Mouse (Mus musculus) forebrain, embryonic 14.5 days (tissue): ENCODE measurements around the gene Mast1. TPM values are rescaled to one million over a fixed set of nuclear protein-coding genes. Genes with fewer than 3 reads are reported as not detected.

Experiments
- ATAC-seq: fragments of 200-750 bp; cut with Nextera tagmentation; 2 replicates; pipeline ENCODE4 v1.8.0; 2017; ENCODE audit warnings: mild to moderate bottlenecking, moderate library complexity
- DNase-seq: peaks from one replicate; pipeline ENCODE4 v3.0.0-alpha.2; 2015; ENCODE audit warnings: low spot score
- H3K27ac ChIP-seq: fragments of 300-500 bp; sonication (generic); 2 replicates; pipeline ENCODE4 v1.5.1; 2014; ENCODE audit warnings: low read depth, mild to moderate bottlenecking, control low read depth, low read length, moderate library complexity
- H3K27me3 ChIP-seq: fragments of 300-500 bp; sonication (generic); replicated peaks from 2 replicates; pipeline ENCODE4 v1.6.1; 2014; ENCODE audit warnings: low read length, control low read depth, mixed read lengths; ENCODE audit not compliant: control insufficient read depth, insufficient read depth
- H3K36me3 ChIP-seq: fragments of 300-500 bp; sonication (generic); 2 replicates; pipeline ENCODE4 v1.6.1; 2014; ENCODE audit warnings: low read length, control low read depth; ENCODE audit not compliant: control insufficient read depth, insufficient read depth
- H3K4me1 ChIP-seq: fragments of 300-500 bp; sonication (generic); 2 replicates; pipeline ENCODE4 v1.6.1; 2014; ENCODE audit warnings: antibody characterized with exemption, low read length, control low read depth; ENCODE audit not compliant: control insufficient read depth, insufficient read depth
- H3K4me2 ChIP-seq: fragments of 300-500 bp; sonication (generic); 2 replicates; pipeline ENCODE4 v1.6.1; 2014; ENCODE audit warnings: mild to moderate bottlenecking, control low read depth, low read length
- H3K4me3 ChIP-seq: fragments of 300-500 bp; sonication (generic); 2 replicates; pipeline ENCODE4 v1.5.1; 2014; ENCODE audit warnings: low read depth, low read length, control low read depth
- H3K9ac ChIP-seq: fragments of 300-500 bp; sonication (generic); 2 replicates; pipeline ENCODE4 v1.6.1; 2014; ENCODE audit warnings: mild to moderate bottlenecking, low read length, control low read depth, moderate library complexity
- H3K9me3 ChIP-seq: fragments of 300-500 bp; sonication (generic); replicated peaks from 2 replicates; pipeline ENCODE4 v1.6.1; 2016; ENCODE audit warnings: low read length, control low read depth, mixed read lengths; ENCODE audit not compliant: control insufficient read depth
- WGBS: fragments of 180-500 bp; shearing (Covaris S2); extraction: QIAGEN DNeasy Blood & Tissue Kit; methylation state at CpG from one replicate; pipeline ENCODE4 v1.1.7; 2014; 5-methylcytosine and 5-hydroxymethylcytosine counted together
- polyA plus RNA-seq: library from polyadenylated mRNA; unstranded; fragments of >200 nt; fragmentation: Nextera tagmentation; extraction: Ambion mirVana; gene quantifications from 2 replicates; pipeline ENCODE4 v1.2.1, GENCODE M21; 2014

Gene Mast1
- polyA plus RNA-seq, 1 experiment from 2014 or later: 24.5 TPM

DNA sequence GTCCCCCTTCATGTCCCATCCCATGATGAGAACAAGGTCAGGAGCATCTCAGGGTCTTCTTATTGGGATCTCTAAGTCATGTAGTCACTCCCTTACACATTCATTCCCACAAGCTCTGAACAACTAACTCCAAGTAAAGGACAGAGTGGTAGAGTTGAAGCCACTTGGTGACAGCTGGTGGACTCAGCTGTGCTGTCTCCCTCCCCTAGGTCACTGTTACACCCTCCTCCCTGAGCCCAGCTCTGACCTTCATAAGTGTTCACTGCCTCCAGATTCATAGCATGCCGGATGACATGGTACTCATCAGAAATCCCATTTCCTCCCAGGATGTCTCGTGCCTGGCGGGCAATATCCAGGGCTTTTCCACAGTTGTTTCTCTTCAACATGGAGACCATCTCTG, 48.9 kb downstream of the Mast1 start:
- ATAC-seq (no peak), DNase-seq (no peak)
- no peaks in the 10 kb centered on the region for H3K9me3 ChIP-seq
- peaks cover 6% of the 10 kb centered on the region for H3K4me1 ChIP-seq
- no peak overlapping the region for H3K4me2 ChIP-seq
- no peaks in the 10 kb centered on the region for H3K27me3 ChIP-seq
- peaks cover 44% of the 10 kb centered on the region for H3K36me3 ChIP-seq
- no peak overlapping the region for H3K4me3 ChIP-seq
- WGBS: 93% methylated on average over 3 of the region's 3 CpGs
- H3K9ac ChIP-seq: no peak overlapping the region
- H3K27ac ChIP-seq: no peak overlapping the region

DNA sequence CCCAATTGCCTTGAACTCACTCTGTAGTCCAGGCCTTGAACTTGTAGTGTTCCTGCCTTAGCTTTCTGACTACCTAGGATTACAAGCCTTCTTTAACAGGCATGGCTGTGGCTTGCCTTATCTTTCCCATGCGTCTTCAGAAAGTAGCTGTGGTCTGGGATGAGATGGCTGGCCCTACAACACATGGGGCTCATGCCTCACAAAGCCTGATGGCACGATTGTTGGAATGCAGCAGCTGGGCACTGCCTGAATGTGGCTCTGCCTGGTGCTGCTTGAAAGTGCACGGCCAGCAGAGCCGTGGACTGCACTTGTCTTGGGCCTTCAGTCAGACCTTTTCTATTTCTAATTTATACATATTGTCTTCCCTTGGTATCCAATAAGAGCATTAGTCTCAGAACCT, 52.4 kb downstream of the Mast1 start:
- Histone ChIP-seq H3K4me1 (no peaks in the 10 kb centered on the region), H3K9ac (no peak overlapping the region), H3K27me3 (no peaks in the 10 kb centered on the region), H3K27ac (no peak overlapping the region), H3K9me3 (no peaks in the 10 kb centered on the region), H3K4me2 (no peak overlapping the region), H3K4me3 (no peak overlapping the region), H3K36me3 (peaks cover 37% of the 10 kb centered on the region)
- ATAC-seq (no peak), DNase-seq (no peak)
- WGBS: 86% methylated on average over 4 of the region's 4 CpGs

DNA sequence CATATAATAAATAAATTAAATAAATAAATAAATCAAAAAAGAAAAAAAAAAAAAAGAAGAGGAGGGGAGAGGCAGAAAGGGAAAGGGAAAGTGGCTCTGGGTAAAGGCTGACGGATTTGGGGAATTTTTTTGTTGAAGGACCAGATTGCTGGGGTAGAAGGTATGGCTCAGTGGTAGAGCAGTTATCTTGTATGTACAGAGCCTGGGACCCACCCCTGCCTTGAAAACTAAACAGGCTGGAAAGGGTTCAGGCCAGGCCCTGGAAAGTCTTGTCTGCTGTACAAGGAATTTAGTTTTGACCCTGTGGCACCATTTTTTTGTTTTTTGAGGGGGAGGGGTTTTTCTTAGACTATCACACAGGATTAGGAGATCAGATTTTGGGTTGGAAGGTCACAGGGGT, 58.2 kb downstream of the Mast1 start:
- Histone ChIP-seq H3K4me1 (no peaks in the 10 kb centered on the region), H3K4me2 (no peak overlapping the region), H3K27me3 (no peaks in the 10 kb centered on the region), H3K4me3 (no peak overlapping the region), H3K9me3 (no peaks in the 10 kb centered on the region), H3K9ac (no peak overlapping the region), H3K36me3 (no peaks in the 10 kb centered on the region), H3K27ac (no peak overlapping the region)
- 93% methylated on average over 1 of the region's 1 CpGs for WGBS
- DNase-seq: no peak
- ATAC-seq: no peak

DNA sequence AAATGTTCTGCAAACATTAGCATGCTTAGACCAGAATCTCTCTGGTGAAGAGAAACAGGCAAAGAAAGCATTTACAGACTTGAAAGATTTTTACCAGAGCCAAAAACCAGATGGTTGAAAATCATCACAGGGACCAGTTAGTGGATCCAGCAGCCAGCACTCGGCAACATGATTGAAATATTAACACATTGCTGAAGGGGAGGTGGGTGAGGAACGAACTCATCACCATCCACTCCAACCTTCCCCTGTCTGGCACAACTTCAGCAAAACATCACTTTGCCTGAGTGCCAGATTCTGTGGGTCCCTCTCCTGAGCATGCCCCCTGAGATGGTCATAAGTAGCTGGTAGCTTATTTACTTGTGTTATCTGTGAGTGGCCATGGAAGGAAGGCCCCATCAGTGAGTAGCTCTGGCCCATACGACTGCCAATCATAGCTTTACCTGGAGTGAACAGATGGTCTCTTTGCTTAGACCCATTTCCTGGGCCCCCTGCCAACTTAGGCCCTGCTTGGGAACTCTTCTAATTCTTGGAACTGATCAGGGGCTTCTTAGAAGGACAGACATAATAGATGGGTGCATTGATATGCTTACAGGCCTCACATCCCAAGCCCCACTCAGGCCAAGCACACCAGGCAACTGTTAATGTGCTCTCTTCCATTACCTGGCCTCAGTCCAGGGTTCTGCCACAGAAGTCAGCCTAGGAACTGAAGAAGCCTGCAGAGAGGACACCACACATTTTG, 59.7 kb downstream of the Mast1 start:
- Histone ChIP-seq H3K36me3 (no peaks in the 10 kb centered on the region), H3K4me2 (no peak overlapping the region)

DNA sequence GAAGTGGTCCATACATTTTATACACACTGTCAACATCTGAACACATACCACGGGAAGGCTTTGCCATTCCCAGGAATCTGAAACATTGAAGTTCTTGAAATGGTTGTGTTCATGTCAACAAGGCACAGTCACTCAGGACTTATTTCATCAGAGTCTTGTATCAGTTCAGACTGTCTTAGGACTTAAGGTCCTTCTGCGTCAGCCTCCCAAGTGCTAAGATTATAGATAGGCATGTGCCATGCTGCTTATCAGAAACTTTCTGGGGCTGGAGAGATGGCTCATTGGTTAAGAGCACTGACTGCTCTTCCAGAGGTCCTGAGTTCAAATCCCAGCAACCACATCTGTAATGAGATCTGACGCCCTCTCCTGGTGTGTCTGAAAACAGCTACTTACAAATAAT, 62.8 kb downstream of the Mast1 start:
- no peak overlapping the region for H3K4me3 ChIP-seq
- no peak for DNase-seq
- no peak overlapping the region for H3K27ac ChIP-seq
- H3K36me3 ChIP-seq: peaks cover 11% of the 10 kb centered on the region
- no peak overlapping the region for H3K4me2 ChIP-seq
- no peaks in the 10 kb centered on the region for H3K9me3 ChIP-seq
- H3K9ac ChIP-seq: no peak overlapping the region
- WGBS: 94% methylated on average over 3 of the region's 3 CpGs
- H3K4me1 ChIP-seq: peaks cover 11% of the 10 kb centered on the region
- ATAC-seq: no peak
- no peaks in the 10 kb centered on the region for H3K27me3 ChIP-seq

More for the DNA sequence above, 59.7 kb downstream of the Mast1 start:
- peaks cover 5% of the 10 kb centered on the region for H3K4me1 ChIP-seq
- DNase-seq (peak; percentile 76), ATAC-seq (peak; percentile 82)
- H3K27me3 ChIP-seq: no peaks in the 10 kb centered on the region
- no peak overlapping the region for H3K4me3 ChIP-seq
- peak overlapping the region; percentile 75 for H3K27ac ChIP-seq
- H3K9me3 ChIP-seq: no peaks in the 10 kb centered on the region
- H3K9ac ChIP-seq: 0 out of 2 replicates have a peak overlapping the region, but pooled peaks have one; percentile 17
- 54% methylated on average over 3 of the region's 3 CpGs for WGBS

DNA sequence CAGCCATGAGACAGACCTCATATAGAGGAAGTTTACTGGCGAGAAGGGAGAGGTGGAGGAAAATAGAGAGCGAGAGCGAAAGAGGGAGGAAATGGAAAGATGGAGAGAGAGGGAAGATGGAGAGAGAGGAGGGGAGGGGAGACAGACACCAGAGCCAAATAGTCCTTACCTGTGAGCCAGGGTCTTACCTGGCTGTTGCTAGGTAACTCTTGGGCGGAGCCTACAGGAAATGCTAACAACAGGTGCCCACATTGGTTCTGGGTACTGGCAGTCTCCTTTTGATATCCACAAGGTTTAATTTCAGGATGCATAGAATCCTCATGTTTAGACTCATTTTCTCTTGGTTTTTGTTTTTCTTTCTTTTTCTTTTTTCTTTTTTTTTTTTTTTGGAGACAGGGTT, 64.1 kb downstream of the Mast1 start:
- 86% methylated on average over 4 of the region's 4 CpGs for WGBS
- no peak overlapping the region for H3K9ac ChIP-seq

DNA sequence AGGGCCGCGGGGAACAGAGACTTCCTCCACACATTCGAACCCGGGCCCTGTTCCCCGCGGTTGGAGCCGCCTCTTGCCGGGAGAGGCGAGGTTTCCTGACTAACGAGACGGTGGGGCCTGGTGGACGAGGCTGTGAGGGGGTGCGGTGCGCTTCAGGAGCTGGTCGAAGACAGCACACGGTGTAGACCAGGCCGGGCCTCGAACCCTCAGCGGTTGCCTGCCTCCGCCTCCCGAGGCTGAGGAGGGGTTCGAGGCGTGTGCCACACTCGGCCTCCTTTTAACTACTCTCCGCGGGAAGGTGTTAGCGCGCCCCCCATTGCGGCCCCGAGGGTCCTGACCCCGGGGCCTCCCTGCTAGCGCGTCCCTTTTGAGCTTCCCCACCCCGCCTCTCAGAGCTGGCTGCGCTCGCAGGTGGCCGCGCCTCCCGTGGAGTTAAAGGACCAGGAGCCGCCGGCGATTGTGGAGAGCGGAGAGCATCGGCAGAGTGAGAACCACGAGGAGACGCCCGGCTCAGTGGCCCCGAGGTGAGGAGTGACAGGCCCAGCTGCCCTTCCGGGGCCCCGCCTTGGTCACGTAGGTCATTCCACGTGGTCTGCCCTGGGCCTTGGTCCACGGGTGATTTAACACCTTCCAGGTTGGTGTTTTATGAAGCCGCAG, 64.7 kb downstream of the Mast1 start:
- H3K4me2 ChIP-seq: peak overlapping the region; percentile 90
- H3K9ac ChIP-seq: peak overlapping the region; percentile 59
- H3K36me3 ChIP-seq: peaks cover 30% of the 10 kb centered on the region
- 4% methylated on average over 49 of the region's 54 CpGs for WGBS
- no peak overlapping the region for H3K27ac ChIP-seq
- peak; percentile 66 for ATAC-seq
- H3K9me3 ChIP-seq: no peaks in the 10 kb centered on the region
- no peaks in the 10 kb centered on the region for H3K27me3 ChIP-seq
- peaks cover 11% of the 10 kb centered on the region for H3K4me1 ChIP-seq
- peak; percentile 28 for DNase-seq
- peak overlapping the region; percentile 38 for H3K4me3 ChIP-seq

More for the DNA sequence above, 64.1 kb downstream of the Mast1 start:
- DNase-seq: no peak
- peak overlapping the region; percentile 38 for H3K4me3 ChIP-seq
- H3K9me3 ChIP-seq: no peaks in the 10 kb centered on the region
- peak overlapping the region; percentile 90 for H3K4me2 ChIP-seq
- peaks cover 24% of the 10 kb centered on the region for H3K36me3 ChIP-seq
- ATAC-seq: no peak
- no peak overlapping the region for H3K27ac ChIP-seq
- no peaks in the 10 kb centered on the region for H3K27me3 ChIP-seq
- H3K4me1 ChIP-seq: peaks cover 11% of the 10 kb centered on the region

DNA sequence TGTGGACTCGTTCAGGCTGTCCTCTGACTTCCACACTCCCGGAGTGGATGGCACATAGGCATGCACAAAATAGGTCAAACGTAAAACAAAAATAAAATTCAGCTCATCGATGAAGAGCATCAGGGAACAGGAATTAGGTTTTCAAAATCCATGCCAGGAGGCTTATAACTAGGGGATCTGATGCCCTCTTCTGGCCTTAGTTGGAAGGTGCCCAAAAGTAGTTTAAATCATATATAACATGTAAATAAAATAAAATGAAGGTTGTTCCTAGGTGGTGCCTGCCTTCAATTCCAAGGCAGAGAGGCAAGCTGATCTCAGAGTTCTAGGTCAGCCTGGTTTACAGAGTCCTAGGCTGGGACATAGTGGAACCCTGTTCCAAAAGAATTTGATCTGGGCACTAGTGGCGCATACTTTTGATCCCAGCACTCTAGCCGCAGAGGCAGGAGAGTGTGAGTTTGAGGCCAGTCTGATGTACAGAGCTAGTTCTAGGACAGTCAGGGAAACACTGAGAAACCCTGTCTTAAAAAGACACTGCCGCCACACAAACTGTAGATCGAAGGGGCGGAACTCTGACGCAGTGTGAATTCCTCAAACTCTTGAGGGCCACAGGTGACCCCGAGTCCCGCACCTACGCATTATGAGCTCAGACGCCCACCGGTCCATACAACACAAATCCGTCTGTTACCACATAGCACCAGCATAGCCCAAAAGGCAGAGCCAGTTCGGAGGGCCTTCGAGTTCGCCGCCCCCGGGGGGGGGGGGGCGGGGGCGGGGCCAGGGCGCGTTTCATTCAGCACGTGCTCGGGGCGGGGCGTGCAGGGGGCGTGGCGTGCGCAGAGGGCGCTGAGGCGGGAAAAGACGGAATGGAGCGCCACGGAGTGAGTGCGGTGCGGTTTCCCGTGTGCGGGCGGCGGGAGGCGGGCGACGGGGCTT, 65.5 kb downstream of the Mast1 start, which contains the start of gene Syce2:
Gene Syce2, plus strand, starts transcription at position 736 of the 933 bp plus-strand sequence.
- Histone ChIP-seq H3K4me1 (peaks cover 11% of the 10 kb centered on the region), H3K36me3 (peaks cover 38% of the 10 kb centered on the region), H3K4me2 (peak within 1 kb of the TSS; percentile 90), H3K27ac (no peak within 1 kb of the TSS), H3K27me3 (no peaks in the 10 kb centered on the region), H3K9me3 (no peaks in the 10 kb centered on the region), H3K9ac (peak within 1 kb of the TSS; percentile 59), H3K4me3 (peak within 1 kb of the TSS; percentile 38)
- ATAC-seq (peak; percentile 80), DNase-seq (peak; percentile 66)
- WGBS: 16% methylated on average over 44 of the region's 46 CpGs
